Mouse (Mus musculus): ENCODE results near the gene Gm4756.

GRCm38 (mm10) chr12:72674079-72674797 lies 24.8 kb upstream of the Gm4756 start:
- TF ChIP-seq CTCF (IDR thresholded peaks at IDR 0.05; ENCODE audit: borderline replicate concordance, insufficient read depth, low read depth, low read length) (no peak), POLR2A (IDR thresholded peaks at IDR 0.05; ENCODE audit: borderline replicate concordance, insufficient read depth, low read length) (no peak)

All from cerebellum, adult 2 months (tissue).